ENCODE assay signal across 28 mouse cellular contexts in genomic region chr6:82420222-82420621, GRCm38 (mm10). TPM values are rescaled to one million over a fixed set of nuclear protein-coding genes. Genes with fewer than 3 reads are reported as not detected.
DNase-seq lines count a peak whose midpoint lies in the region; ATAC-seq and TF ChIP-seq lines count a peak whose summit lies in the region.
"Had no signal": no experiment of that assay in that cellular context is flagged by ENCODE, and none has a peak within 500 bp of the region (broad histone marks: within the 10 kb centered on the region; RNA-seq: fewer than 3 reads in every experiment).

No protein-coding gene starts in this region.

- no peak overlapping the region for H3K4me2 ChIP-seq in hindbrain, postnatal 0 days (ENCODE audit: low read depth, low read length)
- no peak overlapping the region for H3K4me2 ChIP-seq in hindbrain, embryonic 12.5 days (replicated peaks)
- H3K4me2 ChIP-seq: embryonic facial prominence, embryonic 12.5 days; heart, embryonic 15.5 days; limb, embryonic 12.5 days; liver, embryonic 11.5 days; midbrain, embryonic 12.5 days had no signal

- no peaks in the 10 kb centered on the region for H3K4me1 ChIP-seq in hindbrain, postnatal 0 days (ENCODE audit: insufficient read depth, low read length)
- no peaks in the 10 kb centered on the region for H3K4me1 ChIP-seq in hindbrain, embryonic 12.5 days
- H3K4me1 ChIP-seq: embryonic facial prominence, embryonic 12.5 days; heart, embryonic 15.5 days; limb, embryonic 12.5 days; midbrain, embryonic 12.5 days had no signal

- H3K36me3 ChIP-seq in hindbrain, postnatal 0 days (ENCODE audit: insufficient read depth, low read length): no peaks in the 10 kb centered on the region
- H3K36me3 ChIP-seq in hindbrain, embryonic 12.5 days: no peaks in the 10 kb centered on the region
- H3K36me3 ChIP-seq: embryonic facial prominence, embryonic 12.5 days; heart, embryonic 15.5 days; limb, embryonic 12.5 days; midbrain, embryonic 12.5 days had no signal

- ATAC-seq in hindbrain, postnatal 0 days: no peak
- ATAC-seq in hindbrain, embryonic 12.5 days (ENCODE audit: low FRiP score): no peak
- ATAC-seq: hindbrain, embryonic 16.5 days; intestine, embryonic 16.5 days; liver, postnatal 0 days had no signal

- H3K27ac ChIP-seq in hindbrain, postnatal 0 days: no peak overlapping the region
- no peak overlapping the region for H3K27ac ChIP-seq in hindbrain, embryonic 12.5 days
- H3K27ac ChIP-seq in gastrocnemius, adult 2 months: no peak overlapping the region
- H3K27ac ChIP-seq: embryonic facial prominence, embryonic 12.5 days; heart, embryonic 15.5 days; limb, embryonic 12.5 days; midbrain, embryonic 12.5 days had no signal

- no peak overlapping the region for H3K9ac ChIP-seq in hindbrain, postnatal 0 days (replicated peaks; ENCODE audit: low read length)
- no peak overlapping the region for H3K9ac ChIP-seq in hindbrain, embryonic 12.5 days
- H3K9ac ChIP-seq: embryonic facial prominence, embryonic 12.5 days; heart, embryonic 15.5 days; limb, embryonic 12.5 days; liver, postnatal 0 days; midbrain, embryonic 12.5 days had no signal

- no peaks in the 10 kb centered on the region for H3K9me3 ChIP-seq in hindbrain, postnatal 0 days (ENCODE audit: low read length)
- H3K9me3 ChIP-seq in hindbrain, embryonic 12.5 days (replicated peaks): no peaks in the 10 kb centered on the region; the same call in 1 of the 2 replicates
- H3K9me3 ChIP-seq: heart, embryonic 15.5 days; limb, embryonic 12.5 days had no signal

- WGBS in hindbrain, postnatal 0 days: 30% methylated on average over 4 of the region's 4 CpGs
- WGBS in hindbrain, embryonic 12.5 days: 61% methylated on average over 4 of the region's 4 CpGs

- H3K27me3 ChIP-seq in hindbrain, postnatal 0 days (ENCODE audit: insufficient read depth, low read length): no peaks in the 10 kb centered on the region
- no peaks in the 10 kb centered on the region for H3K27me3 ChIP-seq in hindbrain, embryonic 12.5 days
- H3K27me3 ChIP-seq: embryonic facial prominence, embryonic 12.5 days; heart, embryonic 15.5 days; limb, embryonic 12.5 days; midbrain, embryonic 12.5 days had no signal

- TF ChIP-seq CTCF in hindbrain, postnatal 0 days (IDR thresholded peaks at IDR 0.05; ENCODE audit: low read depth): no peak
- TF ChIP-seq CTCF in gastrocnemius, adult 2 months (IDR thresholded peaks at IDR 0.05): no peak

- peak; percentile 19 to 36 for DNase-seq in cerebellum, postnatal 10 days
- DNase-seq in cerebellum, postnatal 4 days (ENCODE audit: low spot score in 2 of 2): no peak
- DNase-seq in hindbrain, postnatal 0 days (ENCODE audit: low spot score): peak; percentile 16
- DNase-seq in retina, postnatal 1 day: peak; percentile 76
- DNase-seq in retina, embryonic 14.5 days (ENCODE audit: low spot score): no peak
- no peak for DNase-seq in urinary bladder, postnatal 36 days (ENCODE audit: low spot score in 2 of 2)
- DNase-seq in gastrocnemius, adult 2 months: no peak
- DNase-seq: adrenal gland, postnatal 14 days; cerebellum, adult 11 months; cerebellum, adult 9-11 months; heart, postnatal 36 days; kidney, postnatal 36 days; liver, postnatal 0 days; lung, postnatal 10 days; right cerebral cortex, adult 18-20 months; thymus, adult 2 months; thymus, postnatal 4 days had no signal

- H3K4me3 ChIP-seq in hindbrain, postnatal 0 days (ENCODE audit: low read length): no peak overlapping the region
- no peak overlapping the region for H3K4me3 ChIP-seq in hindbrain, embryonic 12.5 days
- no peak overlapping the region for H3K4me3 ChIP-seq in gastrocnemius, adult 2 months
- H3K4me3 ChIP-seq: embryonic facial prominence, embryonic 12.5 days; erythroblast, embryonic 14.5 days; heart, embryonic 15.5 days; limb, embryonic 12.5 days; midbrain, embryonic 12.5 days had no signal

- intact Hi-C loops in gastrocnemius, adult 2 months (cut with DNase I): no loop called here

RNA-seq across cellular contexts. Expression of gene Tacr1, which starts 18.1 kb away (rescaled TPM):
- 5.3 and 7.6 TPM in 2 replicates for total RNA-seq in hindbrain, postnatal 0 days (2014; rRNA removed)
- 2.4 and 2.9 TPM in 2 replicates for polyA plus RNA-seq in hindbrain, postnatal 0 days (2015; fragmentation: Nextera tagmentation; extraction: Ambion mirVana)
- 2.7 and 2.8 TPM in 2 replicates for polyA plus RNA-seq in hindbrain, embryonic 12.5 days (2016; fragmentation: Nextera tagmentation; extraction: Ambion mirVana)
- total RNA-seq in gastrocnemius, adult 2 months (2021): not detected
- total RNA-seq: adrenal gland, postnatal 14 days; gastrocnemius, adult 8-10 months; heart, postnatal 36 days; megakaryocyte progenitor cell, adult 5-6 weeks had no signal
- polyA plus RNA-seq: erythroblast, embryonic 14.5 days; liver, embryonic 11.5 days; liver, postnatal 0 days had no signal

Comparison
In these comparisons a context has a peak if more than half of its experiments do, and no peak if none do; other contexts are left out.
1. DNase-seq: peak in cerebellum, postnatal 10 days (2 of 2), hindbrain, postnatal 0 days (single experiment) and retina, postnatal 1 day (single experiment); none in cerebellum, postnatal 4 days (0 of 2), retina, embryonic 14.5 days (single experiment), urinary bladder, postnatal 36 days (0 of 2) and gastrocnemius, adult 2 months (single experiment).